Mouse (Mus musculus): ENCODE results near the gene Olfr159. TPM values are rescaled to one million over a fixed set of nuclear protein-coding genes. Genes with fewer than 3 reads are reported as not detected.
A peak's percentile ranks its signal among the peaks of the same experiment; 100 is the strongest.

The Olfr159 gene
- total RNA-seq, 2 experiments from 2014 or later = not detected

DNA sequence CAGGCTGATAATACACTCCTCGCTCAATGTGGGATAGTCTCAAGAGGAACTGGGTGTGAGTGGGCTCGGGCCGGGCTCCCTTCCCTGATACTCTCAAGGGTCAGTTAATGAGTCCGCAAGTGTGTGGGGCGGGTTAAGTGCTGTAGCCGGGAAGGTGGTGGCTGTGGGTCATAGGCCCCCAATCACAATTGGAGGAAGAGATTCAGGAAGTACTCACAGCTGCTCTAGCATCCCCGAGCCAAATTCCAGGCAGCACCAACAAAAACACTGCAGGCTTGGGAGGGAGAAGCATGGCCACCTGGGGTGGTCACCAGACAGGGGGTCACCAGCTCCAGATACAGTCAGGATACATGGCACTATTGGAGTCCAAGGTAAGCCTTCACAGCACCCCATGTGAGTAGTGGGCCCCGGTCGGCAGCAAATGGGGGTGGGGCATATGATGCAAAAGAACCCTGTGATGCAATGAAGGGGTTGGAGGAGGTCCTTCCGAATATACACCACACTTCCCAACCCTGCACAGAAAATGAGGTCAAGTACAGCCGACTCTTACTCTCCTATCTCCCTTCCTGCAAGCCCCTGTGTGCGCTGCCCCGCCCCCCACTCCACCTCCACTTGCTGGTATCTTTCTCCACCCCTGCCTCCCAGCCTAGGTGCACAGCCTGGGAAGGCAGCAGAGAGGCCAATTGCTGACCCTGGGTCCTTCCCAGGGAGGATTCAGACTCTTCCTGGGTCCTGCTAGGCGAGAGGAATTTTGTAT is 40.8 kb downstream of the Olfr159 start, which contains the start of gene Spaar:
TSS of gene Spaar (plus strand) at position 241 of the 757 bp plus-strand sequence.
- no peak for DNase-seq (ENCODE audit: low spot score in 2 of 2)

DNA sequence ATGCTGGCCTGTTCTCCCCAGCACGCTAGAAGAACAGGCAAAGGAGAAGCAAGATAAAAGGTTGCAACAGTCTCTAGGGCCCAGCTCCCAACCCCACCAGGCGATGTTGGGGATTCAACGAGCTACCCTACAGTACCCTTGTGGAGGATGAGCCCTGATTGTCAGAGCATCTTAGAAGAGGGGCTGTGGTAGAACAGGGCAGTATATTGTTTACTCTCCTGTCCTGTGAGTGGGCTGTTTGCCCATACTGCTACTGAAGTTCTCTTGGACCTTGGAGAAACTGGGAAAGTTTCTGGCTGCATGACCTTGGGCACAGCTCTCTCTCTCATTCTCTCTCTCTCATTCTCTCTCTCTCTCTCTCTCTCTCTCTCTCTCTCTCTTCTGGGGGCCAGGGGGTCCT is 41.7 kb downstream of the Olfr159 start:
- no peak for DNase-seq (ENCODE audit: low spot score in 2 of 2)

DNA sequence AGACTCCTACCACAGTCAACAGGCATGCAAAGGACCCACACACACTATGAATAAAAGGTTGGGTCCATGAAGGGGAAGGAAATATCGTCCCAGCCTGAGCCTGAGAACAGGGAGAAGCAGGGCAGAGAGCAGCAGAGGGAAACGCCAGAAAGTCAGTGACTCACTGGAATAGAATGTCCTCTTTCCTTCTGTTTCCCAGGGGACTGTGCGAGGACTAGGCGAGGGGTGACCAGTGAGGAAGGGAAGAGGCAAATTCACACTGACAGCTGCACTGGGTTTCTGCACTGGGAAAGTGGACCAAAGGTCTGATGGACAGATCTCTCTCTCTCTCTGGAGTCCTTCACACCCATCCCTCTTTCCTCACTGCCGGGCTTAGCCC is 42.2 kb downstream of the Olfr159 start:
- DNase-seq (ENCODE audit: low spot score in 2 of 2) = peak in 1 of 2 experiments; percentile 34

- DNase-seq (ENCODE audit: low spot score in 2 of 2) = no peak
Observed at GRCm38 (mm10) chr4:43727718-43728575, 42.9 kb downstream of the Olfr159 start.

DNA sequence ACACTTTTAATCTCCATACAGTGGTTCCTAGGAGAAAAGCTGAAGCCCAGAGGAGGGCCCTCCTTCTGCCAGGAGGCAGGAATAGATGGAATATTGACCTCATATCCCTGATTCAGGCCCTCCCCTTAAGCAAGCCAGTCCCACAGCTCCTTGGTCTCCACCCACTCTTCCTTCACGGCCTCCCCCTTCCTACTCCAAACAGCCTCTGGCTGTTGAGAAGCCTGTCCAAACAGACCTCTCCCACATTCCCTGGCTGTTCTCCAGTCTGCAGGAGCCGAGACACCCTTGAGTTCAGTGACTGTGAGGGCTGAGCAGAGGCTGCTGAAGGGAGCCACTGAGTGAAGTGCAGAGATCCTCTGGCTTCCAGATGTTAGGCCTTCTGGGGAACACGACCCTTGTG is 43.8 kb downstream of the Olfr159 start, which contains the start of gene Hrct1:
TSS of gene Hrct1 (plus strand) at position 194 of the 400 bp plus-strand sequence.
- DNase-seq (ENCODE audit: low spot score in 2 of 2) = peak in 1 of 2 experiments; percentile 36

GRCm38 (mm10) chr4:43726228-43726993 is 44.4 kb downstream of the Olfr159 start:
- DNase-seq (ENCODE audit: low spot score in 2 of 2) = no peak

- DNase-seq (ENCODE audit: low spot score in 2 of 2) = no peak
Observed at GRCm38 (mm10) chr4:43724764-43725163, 46.0 kb downstream of the Olfr159 start.

DNA sequence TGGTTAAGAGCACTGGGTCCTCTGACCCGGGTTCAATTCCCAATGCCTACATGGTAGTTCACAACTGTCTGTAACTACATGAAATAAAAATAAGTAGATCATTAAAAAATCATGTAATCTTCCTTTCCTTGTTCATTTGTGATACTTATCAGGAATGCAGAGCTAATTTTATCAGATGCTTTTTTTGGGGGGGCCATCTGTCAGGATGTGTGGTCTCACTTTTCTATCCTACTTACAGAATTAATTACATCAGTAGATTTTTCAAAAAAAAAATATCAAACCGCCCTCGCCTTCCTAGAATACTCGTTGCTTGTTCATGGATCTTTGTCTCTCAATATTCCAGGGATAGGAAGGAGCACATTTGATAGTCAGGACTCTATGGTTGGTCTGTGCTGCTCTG is 48.6 kb downstream of the Olfr159 start:
- no peak for DNase-seq (ENCODE audit: low spot score in 2 of 2)

- DNase-seq (ENCODE audit: low spot score in 2 of 2) = no peak
Observed at GRCm38 (mm10) chr4:43720491-43721228, 50.1 kb downstream of the Olfr159 start.

Other genes with a start within 250 kb of the Olfr159 start
- 100 to 1,000 TPM; 135 to 293 TPM for gene Tpm2, start 247.2 kb downstream of the Olfr159 start, total RNA-seq (2021)
- gene Creb3, start 208.7 kb downstream of the Olfr159 start, total RNA-seq (2021) = 100 to 1,000 TPM; 130 to 160 TPM
- 100 to 1,000 TPM; 209 to 246 TPM for gene Tln1, start 208.3 kb downstream of the Olfr159 start, total RNA-seq (2021)
- gene Rgp1, start 192.3 kb downstream of the Olfr159 start, total RNA-seq (2021) = 10 to 100 TPM; 65.3 to 68.5 TPM
- 10 to 100 TPM; 17.8 to 18.2 TPM for gene Gba2, start 192.1 kb downstream of the Olfr159 start, total RNA-seq (2021)
- 1 to 10 TPM; 1.4 to 2.2 TPM for gene Msmp, start 186.5 kb downstream of the Olfr159 start, total RNA-seq (2021)
- gene Npr2, start 139.1 kb downstream of the Olfr159 start, total RNA-seq (2021) = 10 to 100 TPM; 43.0 to 47.5 TPM
- gene Spag8, start 117.4 kb downstream of the Olfr159 start, total RNA-seq (2021) = 1 to 10 TPM; 1.2 to 1.4 TPM
- 10 to 100 TPM; 76.5 to 83.8 TPM for gene Hint2, start 114.5 kb downstream of the Olfr159 start, total RNA-seq (2021)
- gene Tmem8b, start 102.0 kb downstream of the Olfr159 start, total RNA-seq (2021) = 10 to 100 TPM; 11.3 to 11.6 TPM
- under 1 TPM; 0.31 to 0.62 TPM for gene Fam221b, start 101.9 kb downstream of the Olfr159 start, total RNA-seq (2021)
- not detected for gene Olfr70, start 70.2 kb downstream of the Olfr159 start, total RNA-seq (2021)
- not detected for gene Olfr71, start 60.8 kb downstream of the Olfr159 start, total RNA-seq (2021)
- gene Hrct1, start 43.8 kb downstream of the Olfr159 start, total RNA-seq (2021) = 1 to 10 TPM; 2.4 to 3.6 TPM
- 1 to 10 TPM; 1.4 to 2.0 TPM for gene Spaar, start 41.0 kb downstream of the Olfr159 start, total RNA-seq (2021)
- not detected for gene Olfr156, start 52.9 kb upstream of the Olfr159 start, total RNA-seq (2021)
- gene Olfr157, start 69.2 kb upstream of the Olfr159 start, total RNA-seq (2021) = not detected
- gene Olfr155, start 80.6 kb upstream of the Olfr159 start, total RNA-seq (2021) = not detected
- 10 to 100 TPM; 25.6 to 26.6 TPM for gene Reck, start 104.5 kb upstream of the Olfr159 start, total RNA-seq (2021)
- 10 to 100 TPM; 14.6 to 18.0 TPM for gene Glipr2, start 186.4 kb upstream of the Olfr159 start, total RNA-seq (2021)
- under 1 TPM in 1 of 2 experiments, not detected in 1; 0.20 TPM for gene Ccin, start 212.5 kb upstream of the Olfr159 start, total RNA-seq (2021)
- gene Clta, start 233.4 kb upstream of the Olfr159 start, total RNA-seq (2021) = 100 to 1,000 TPM; 202 to 211 TPM

All from adrenal gland, postnatal 4 days (tissue).